Mouse (Mus musculus): Measurements from ENCODE around the gene Gm20388. TPM values are rescaled to one million over a fixed set of nuclear protein-coding genes. Genes with fewer than 3 reads are reported as not detected.

The Gm20388 gene
- polyA plus RNA-seq, 1 experiment from 2014 or later = not detected

DNA sequence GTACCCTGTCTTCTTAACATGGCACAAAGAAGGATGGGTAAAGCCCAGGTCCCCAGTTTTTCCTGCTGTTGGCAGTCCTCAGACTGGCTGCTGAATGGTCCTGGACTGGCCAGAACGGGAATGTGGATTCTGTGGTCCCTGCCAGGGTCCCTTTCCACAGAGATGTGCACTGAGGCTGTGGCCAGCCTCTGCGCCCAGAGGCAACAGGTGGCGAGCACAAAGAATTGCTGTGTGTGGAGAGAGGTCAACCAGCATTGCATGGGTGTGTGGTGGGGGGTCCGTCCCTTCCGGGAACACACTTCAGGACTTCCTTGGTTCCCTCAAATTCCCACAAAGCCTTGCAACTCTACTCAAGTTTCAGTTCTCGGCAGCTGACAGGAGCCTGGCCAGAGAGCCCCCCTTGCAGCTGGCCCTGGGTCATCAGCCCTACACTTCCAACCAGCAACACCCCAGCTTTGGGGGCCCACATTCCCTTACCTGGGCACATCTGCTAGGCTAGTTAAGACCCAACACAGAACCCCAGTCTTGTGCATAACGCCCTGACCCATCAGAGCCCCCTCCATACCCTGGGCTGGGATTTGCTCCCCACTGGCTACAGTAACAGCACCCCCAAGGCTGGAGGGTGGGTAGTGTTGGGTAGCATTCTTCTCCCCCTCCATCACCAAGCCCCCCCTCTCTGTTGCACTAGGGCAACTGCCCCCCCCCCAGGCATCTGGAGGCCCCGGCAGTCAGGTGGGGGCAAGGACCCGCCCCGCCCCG, 2938.7 kb downstream of the Gm20388 start:
- no peak for ATAC-seq (ENCODE audit: insufficient number of reproducible peaks, insufficient read depth, low FRiP score, low read depth)
- H3K4me1 ChIP-seq (ENCODE audit: control insufficient read depth in 2 of 2, insufficient read depth in 2 of 2, low read length in 2 of 2) = peaks cover 13 to 19% of the 10 kb centered on the region in 2 experiments; a peak in 3 of 4 replicates
- 65% methylated on average over 7 of the region's 11 CpGs for WGBS
- no peak overlapping the region for H3K4me2 ChIP-seq (ENCODE audit: low read length)
- no peak overlapping the region for H3K4me3 ChIP-seq (ENCODE audit: control insufficient read depth in 1 of 2, insufficient read depth in 1 of 2, low read depth in 1 of 2, low read length in 2 of 2)
- H3K9ac ChIP-seq (ENCODE audit: low read length) = no peak overlapping the region
- no peak overlapping the region for H3K27ac ChIP-seq (replicated peaks in 1 of 2; ENCODE audit: control insufficient read depth in 1 of 2, insufficient read depth in 1 of 2, low read depth in 2 of 2, low read length in 2 of 2)
- H3K9me3 ChIP-seq (ENCODE audit: control insufficient read depth, low read length) = no peaks in the 10 kb centered on the region
- H3K27me3 ChIP-seq (ENCODE audit: control insufficient read depth, insufficient read depth, low read length) = peaks cover 18% of the 10 kb centered on the region
- no peaks in the 10 kb centered on the region for H3K36me3 ChIP-seq (ENCODE audit: control insufficient read depth, insufficient read depth, low read length)

DNA sequence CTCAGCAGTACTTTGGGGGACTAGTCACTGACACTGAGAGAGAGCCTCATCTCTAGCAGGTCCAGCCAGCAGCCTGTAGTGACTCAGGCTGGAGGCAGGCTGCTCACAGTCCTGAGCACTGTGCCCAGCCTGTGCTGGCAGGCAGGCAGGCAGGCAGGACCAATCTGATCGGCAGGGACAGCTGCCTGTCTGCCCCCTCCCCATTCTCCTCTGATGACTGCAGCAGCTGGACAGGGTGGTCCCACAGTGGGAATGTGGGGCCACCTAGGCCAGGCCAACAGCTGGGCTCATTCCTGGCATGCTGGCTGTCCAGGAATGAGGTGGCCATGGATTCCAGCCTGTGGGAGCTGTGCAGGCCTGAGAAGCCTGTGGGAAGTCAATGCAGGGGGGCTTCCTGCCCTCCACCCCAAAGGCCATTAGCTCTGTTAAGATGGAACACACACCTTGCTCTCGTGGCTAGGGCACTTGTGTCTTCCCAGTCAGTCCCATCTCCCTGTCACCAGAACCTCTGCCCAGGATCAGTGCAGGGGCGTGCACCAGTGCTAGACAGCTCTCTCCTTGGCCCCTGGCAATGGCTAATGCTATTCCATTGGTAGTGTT, 2940.1 kb downstream of the Gm20388 start:
- Histone ChIP-seq H3K4me3 (ENCODE audit: control insufficient read depth in 1 of 2, insufficient read depth in 1 of 2, low read depth in 1 of 2, low read length in 2 of 2) (no peak overlapping the region), H3K36me3 (ENCODE audit: control insufficient read depth, insufficient read depth, low read length) (no peaks in the 10 kb centered on the region), H3K27me3 (ENCODE audit: control insufficient read depth, insufficient read depth, low read length) (peaks cover 18% of the 10 kb centered on the region), H3K9me3 (ENCODE audit: control insufficient read depth, low read length) (no peaks in the 10 kb centered on the region), H3K9ac (ENCODE audit: low read length) (no peak overlapping the region), H3K27ac (replicated peaks in 1 of 2; ENCODE audit: control insufficient read depth in 1 of 2, insufficient read depth in 1 of 2, low read depth in 2 of 2, low read length in 2 of 2) (no peak overlapping the region), H3K4me2 (ENCODE audit: low read length) (no peak overlapping the region), H3K4me1 (ENCODE audit: control insufficient read depth in 2 of 2, insufficient read depth in 2 of 2, low read length in 2 of 2) (peaks cover 9 to 15% of the 10 kb centered on the region in 2 experiments; a peak in 3 of 4 replicates)
- 66% methylated on average over 3 of the region's 3 CpGs for WGBS
- no peak for ATAC-seq (ENCODE audit: insufficient number of reproducible peaks, insufficient read depth, low FRiP score, low read depth)

- H3K4me2 ChIP-seq (ENCODE audit: low read length) = no peak overlapping the region
Observed at GRCm38 (mm10) chr8:122851692-122852545, 2941.3 kb downstream of the Gm20388 start.

DNA sequence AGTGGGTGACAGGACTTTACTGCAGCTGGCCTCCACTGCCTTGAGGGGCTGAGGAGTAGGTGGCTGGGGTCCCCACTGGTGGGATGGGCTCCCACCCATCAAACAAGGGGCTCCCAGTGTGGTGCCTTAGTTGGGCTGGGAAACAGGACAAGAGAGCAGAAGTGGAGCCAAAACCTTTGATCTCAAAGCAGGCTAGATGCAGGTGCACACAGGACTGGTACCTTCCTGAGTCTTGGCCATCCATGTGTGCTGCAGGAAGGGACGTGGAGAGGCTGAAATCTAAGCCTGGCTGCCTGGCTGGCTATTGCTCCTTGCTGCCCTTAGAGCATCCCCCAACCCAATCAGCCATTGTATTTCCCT, 2941.9 kb downstream of the Gm20388 start:
- H3K9ac ChIP-seq (ENCODE audit: low read length) = no peak overlapping the region
- WGBS = 42% methylated on average over 1 of the region's 1 CpGs
- H3K4me1 ChIP-seq (ENCODE audit: control insufficient read depth in 2 of 2, insufficient read depth in 2 of 2, low read length in 2 of 2) = peaks cover 7 to 10% of the 10 kb centered on the region in 2 experiments; a peak in 2 of 4 replicates
- H3K27ac ChIP-seq (replicated peaks in 1 of 2; ENCODE audit: control insufficient read depth in 1 of 2, insufficient read depth in 1 of 2, low read depth in 2 of 2, low read length in 2 of 2) = no peak overlapping the region
- H3K4me2 ChIP-seq (ENCODE audit: low read length) = no peak overlapping the region
- H3K36me3 ChIP-seq (ENCODE audit: control insufficient read depth, insufficient read depth, low read length) = no peaks in the 10 kb centered on the region
- H3K4me3 ChIP-seq (ENCODE audit: control insufficient read depth in 1 of 2, insufficient read depth in 1 of 2, low read depth in 1 of 2, low read length in 2 of 2) = no peak overlapping the region
- no peaks in the 10 kb centered on the region for H3K9me3 ChIP-seq (ENCODE audit: control insufficient read depth, low read length)
- peaks cover 15% of the 10 kb centered on the region for H3K27me3 ChIP-seq (ENCODE audit: control insufficient read depth, insufficient read depth, low read length)
- ATAC-seq (ENCODE audit: insufficient number of reproducible peaks, insufficient read depth, low FRiP score, low read depth) = no peak

More at GRCm38 (mm10) chr8:122851692-122852545, 2941.3 kb downstream of the Gm20388 start:
- Histone ChIP-seq H3K36me3 (ENCODE audit: control insufficient read depth, insufficient read depth, low read length) (no peaks in the 10 kb centered on the region), H3K27ac (replicated peaks in 1 of 2; ENCODE audit: control insufficient read depth in 1 of 2, insufficient read depth in 1 of 2, low read depth in 2 of 2, low read length in 2 of 2) (no peak overlapping the region), H3K27me3 (ENCODE audit: control insufficient read depth, insufficient read depth, low read length) (peaks cover 15% of the 10 kb centered on the region), H3K4me1 (ENCODE audit: control insufficient read depth in 2 of 2, insufficient read depth in 2 of 2, low read length in 2 of 2) (peaks cover 7 to 10% of the 10 kb centered on the region in 2 experiments; a peak in 2 of 4 replicates), H3K9me3 (ENCODE audit: control insufficient read depth, low read length) (no peaks in the 10 kb centered on the region), H3K4me3 (ENCODE audit: control insufficient read depth in 1 of 2, insufficient read depth in 1 of 2, low read depth in 1 of 2, low read length in 2 of 2) (no peak overlapping the region), H3K9ac (ENCODE audit: low read length) (no peak overlapping the region)
- WGBS = 84% methylated on average over 12 of the region's 12 CpGs
- ATAC-seq (ENCODE audit: insufficient number of reproducible peaks, insufficient read depth, low FRiP score, low read depth) = no peak

- no peak overlapping the region for H3K4me3 ChIP-seq (ENCODE audit: control insufficient read depth in 1 of 2, insufficient read depth in 1 of 2, low read depth in 1 of 2, low read length in 2 of 2)
- no peak overlapping the region for H3K27ac ChIP-seq (replicated peaks in 1 of 2; ENCODE audit: control insufficient read depth in 1 of 2, insufficient read depth in 1 of 2, low read depth in 2 of 2, low read length in 2 of 2)
- no peak overlapping the region for H3K4me2 ChIP-seq (ENCODE audit: low read length)
- H3K27me3 ChIP-seq (ENCODE audit: control insufficient read depth, insufficient read depth, low read length) = peaks cover 14% of the 10 kb centered on the region
- WGBS = 26% methylated on average over 11 of the region's 11 CpGs
- no peak for ATAC-seq (ENCODE audit: insufficient number of reproducible peaks, insufficient read depth, low FRiP score, low read depth)
- no peaks in the 10 kb centered on the region for H3K9me3 ChIP-seq (ENCODE audit: control insufficient read depth, low read length)
- peaks cover 4 to 6% of the 10 kb centered on the region in 2 experiments; a peak in 2 of 4 replicates for H3K4me1 ChIP-seq (ENCODE audit: control insufficient read depth in 2 of 2, insufficient read depth in 2 of 2, low read length in 2 of 2)
- H3K9ac ChIP-seq (ENCODE audit: low read length) = no peak overlapping the region
- no peaks in the 10 kb centered on the region for H3K36me3 ChIP-seq (ENCODE audit: control insufficient read depth, insufficient read depth, low read length)
Observed at GRCm38 (mm10) chr8:122853340-122853771, 2942.7 kb downstream of the Gm20388 start.

- WGBS = 67% methylated on average over 7 of the region's 7 CpGs
- H3K36me3 ChIP-seq (ENCODE audit: control insufficient read depth, insufficient read depth, low read length) = no peaks in the 10 kb centered on the region
- H3K4me3 ChIP-seq (ENCODE audit: control insufficient read depth in 1 of 2, insufficient read depth in 1 of 2, low read depth in 1 of 2, low read length in 2 of 2) = no peak overlapping the region
- H3K27me3 ChIP-seq (ENCODE audit: control insufficient read depth, insufficient read depth, low read length) = peaks cover 4% of the 10 kb centered on the region; the same call in 1 of the 2 replicates
- no peaks in the 10 kb centered on the region for H3K9me3 ChIP-seq (ENCODE audit: control insufficient read depth, low read length)
- H3K4me1 ChIP-seq (ENCODE audit: control insufficient read depth in 2 of 2, insufficient read depth in 2 of 2, low read length in 2 of 2) = peaks cover 3 to 4% of the 10 kb centered on the region in 2 experiments; a peak in 1 of 4 replicates
- ATAC-seq (ENCODE audit: insufficient number of reproducible peaks, insufficient read depth, low FRiP score, low read depth) = no peak
- H3K27ac ChIP-seq (replicated peaks in 1 of 2; ENCODE audit: control insufficient read depth in 1 of 2, insufficient read depth in 1 of 2, low read depth in 2 of 2, low read length in 2 of 2) = no peak overlapping the region
- no peak overlapping the region for H3K9ac ChIP-seq (ENCODE audit: low read length)
- no peak overlapping the region for H3K4me2 ChIP-seq (ENCODE audit: low read length)
Observed at GRCm38 (mm10) chr8:122854388-122854787, 2943.7 kb downstream of the Gm20388 start.

- no peak for ATAC-seq (ENCODE audit: insufficient number of reproducible peaks, insufficient read depth, low FRiP score, low read depth)
- no peaks in the 10 kb centered on the region for H3K36me3 ChIP-seq (ENCODE audit: control insufficient read depth, insufficient read depth, low read length)
- H3K9ac ChIP-seq (ENCODE audit: low read length) = no peak overlapping the region
Observed at GRCm38 (mm10) chr8:122855123-122855522, 2944.5 kb downstream of the Gm20388 start.

More at GRCm38 (mm10) chr8:122855123-122855522, 2944.5 kb downstream of the Gm20388 start:
- 79% methylated on average over 4 of the region's 4 CpGs for WGBS
- Histone ChIP-seq H3K4me1 (ENCODE audit: control insufficient read depth in 2 of 2, insufficient read depth in 2 of 2, low read length in 2 of 2) (peaks cover 3 to 4% of the 10 kb centered on the region in 2 experiments; a peak in 1 of 4 replicates), H3K9me3 (ENCODE audit: control insufficient read depth, low read length) (no peaks in the 10 kb centered on the region), H3K27ac (replicated peaks in 1 of 2; ENCODE audit: control insufficient read depth in 1 of 2, insufficient read depth in 1 of 2, low read depth in 2 of 2, low read length in 2 of 2) (no peak overlapping the region), H3K27me3 (ENCODE audit: control insufficient read depth, insufficient read depth, low read length) (0 out of 2 replicates have a peak, but pooled peaks cover 3% of the 10 kb centered on the region), H3K4me2 (ENCODE audit: low read length) (no peak overlapping the region), H3K4me3 (ENCODE audit: control insufficient read depth in 1 of 2, insufficient read depth in 1 of 2, low read depth in 1 of 2, low read length in 2 of 2) (no peak overlapping the region)

Measured in heart, embryonic 14.5 days (tissue).